Mouse (Mus musculus) heart, adult 18-20 months (tissue): ENCODE results near the gene Slc48a1. TPM values are rescaled to one million over a fixed set of nuclear protein-coding genes. Genes with fewer than 3 reads are reported as not detected.

ENCODE experiments used
- DNase-seq, 2 experiments: peaks; one replicate each; pipeline ENCODE4 v3.0.0; 2021 to 2022; ENCODE audit warnings: mixed read lengths in 1 of 2
- total RNA-seq, 2 experiments: library from RNA; stranded (reverse); gene quantifications; 2 replicates each; pipeline ENCODE4 v1.2.3; 2021

Slc48a1 gene
- total RNA-seq, 2 experiments from 2014 or later: 57.9 to 69.7 TPM

DNA sequence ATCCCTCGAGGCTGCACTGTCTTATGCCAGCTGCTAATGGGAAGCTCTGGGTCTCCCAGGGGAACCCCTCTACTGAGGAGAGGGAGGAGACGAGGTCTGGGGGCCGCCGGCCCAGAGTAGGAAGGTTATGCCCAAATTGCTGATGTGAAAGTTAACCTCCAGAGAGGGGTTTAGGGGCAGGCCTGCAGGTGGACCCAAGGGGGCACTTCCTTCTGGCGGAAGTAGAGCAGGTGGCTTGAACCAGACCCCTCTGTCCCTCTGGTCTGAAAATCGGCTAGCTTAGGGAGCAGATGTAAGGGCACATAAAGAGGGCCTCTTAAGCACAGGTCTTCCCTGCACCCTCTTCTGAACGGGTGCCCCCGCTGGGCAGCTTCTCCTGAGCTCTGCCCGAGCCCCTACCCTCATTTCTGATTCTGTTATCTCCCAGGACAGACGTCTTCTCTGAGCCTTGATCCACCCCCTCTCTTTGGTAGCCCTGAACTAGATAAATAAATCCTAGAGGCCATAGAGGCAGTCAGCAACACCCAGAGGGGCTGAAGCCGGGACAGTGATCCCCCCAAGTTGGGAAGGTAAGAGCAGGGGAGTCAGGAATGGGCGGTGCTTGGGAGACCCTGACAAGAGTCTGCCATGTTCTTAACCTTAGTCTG is 47.7 kb downstream of the Slc48a1 start:
- DNase-seq: no peak

DNA sequence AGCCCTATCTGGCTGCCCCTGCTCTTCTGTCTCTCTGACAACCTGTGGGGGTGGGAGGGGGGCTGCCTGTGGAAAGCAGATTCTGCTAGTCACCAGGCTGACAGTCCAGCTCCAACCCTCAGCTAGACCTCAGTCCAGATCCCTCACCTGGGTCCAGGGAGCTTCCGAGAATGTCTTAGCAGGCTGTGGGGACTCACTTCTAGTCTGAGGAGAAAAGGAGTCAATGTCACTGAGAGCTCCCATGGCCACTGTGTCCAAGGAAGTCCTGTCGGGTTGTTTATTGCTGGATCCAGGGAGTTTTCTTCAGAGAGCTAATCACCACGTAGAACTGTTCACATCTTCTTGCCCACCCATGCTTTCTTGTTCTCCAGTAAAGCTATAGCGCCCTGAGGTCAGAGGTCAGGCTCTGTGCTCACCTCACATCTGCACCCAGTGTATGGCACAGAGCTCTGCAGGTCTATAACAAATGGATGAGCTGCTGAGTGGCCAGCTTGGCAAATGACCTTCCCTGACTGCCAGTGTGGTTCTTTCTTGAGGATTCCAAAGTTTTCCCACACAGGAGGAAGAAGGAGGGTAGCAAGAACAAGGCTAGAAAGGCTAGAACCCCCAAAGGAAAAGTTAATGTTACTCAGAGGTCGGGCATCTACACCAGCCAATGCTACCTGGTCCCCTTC is 48.4 kb downstream of the Slc48a1 start:
- no peak for DNase-seq

DNA sequence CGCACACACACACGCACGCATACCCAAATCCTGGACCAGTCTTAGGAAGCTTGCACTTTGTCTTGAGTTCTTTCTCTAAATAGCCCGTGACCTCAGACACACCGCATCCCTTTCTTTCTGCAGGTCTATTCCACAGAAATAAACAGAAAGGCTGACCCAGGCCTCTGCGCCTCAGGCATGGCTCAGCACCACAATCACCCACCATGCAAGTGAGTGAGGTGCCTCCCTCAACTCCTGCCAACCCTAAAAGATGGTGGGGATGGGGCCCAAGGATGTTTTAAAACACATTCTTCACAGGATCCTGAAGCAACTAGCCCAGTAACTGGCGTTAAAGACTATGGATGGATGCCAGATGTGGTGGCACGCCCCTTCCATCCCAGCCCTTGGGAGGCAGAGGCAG is 49.1 kb downstream of the Slc48a1 start:
- no peak for DNase-seq

DNA sequence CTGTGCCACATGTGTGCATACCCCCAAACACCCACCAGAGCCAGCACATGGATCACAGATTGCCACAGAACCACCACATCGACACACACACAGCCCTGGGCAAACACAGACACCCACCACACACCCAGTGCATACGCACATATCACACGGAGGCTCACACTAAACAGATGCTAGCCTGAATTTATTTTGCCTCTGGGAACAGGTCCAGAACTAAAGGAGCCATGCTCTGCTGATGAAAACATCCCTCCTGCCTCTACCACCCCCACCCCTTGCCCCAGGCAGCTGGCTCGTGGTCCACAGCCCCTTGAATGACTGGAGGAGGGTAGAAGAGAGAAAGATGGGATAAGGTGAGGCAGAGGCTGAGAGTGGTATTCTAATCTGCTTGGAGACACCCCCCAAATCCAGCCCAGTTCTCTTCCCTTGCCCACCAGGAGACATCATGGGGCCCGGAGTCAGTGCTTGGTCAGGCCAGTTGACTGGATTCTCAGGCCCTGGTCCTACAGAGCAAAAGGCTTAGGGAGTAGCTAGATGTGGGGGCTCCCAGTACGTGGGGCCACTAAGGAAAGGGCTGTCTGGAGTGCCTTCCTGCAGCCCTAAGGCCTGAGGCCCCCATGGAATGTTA is 50.0 kb downstream of the Slc48a1 start:
- DNase-seq: no peak

GRCm38 (mm10) chr15:97828901-97829338 is 50.6 kb downstream of the Slc48a1 start:
- DNase-seq: peak; percentile 58 to 65

DNA sequence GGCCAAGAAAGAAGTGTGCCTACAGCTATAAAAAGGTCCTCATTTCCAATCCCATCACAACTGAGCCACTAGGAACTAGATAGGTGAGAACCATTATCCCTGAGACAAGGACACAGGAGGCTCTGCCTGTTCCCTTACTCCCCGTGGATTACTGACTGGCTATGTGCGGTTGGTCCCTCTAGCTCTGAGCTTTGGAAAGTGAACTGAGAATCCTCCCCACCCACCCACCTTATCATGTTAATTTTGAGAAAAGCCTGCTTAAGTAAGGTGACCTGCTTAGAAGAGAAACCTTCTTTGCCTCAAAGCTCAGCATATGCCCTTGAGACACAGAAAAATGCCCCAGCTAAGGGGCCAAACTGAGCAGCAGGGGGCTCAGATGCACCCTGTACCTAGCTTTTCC is 51.1 kb downstream of the Slc48a1 start:
- DNase-seq: no peak

DNA sequence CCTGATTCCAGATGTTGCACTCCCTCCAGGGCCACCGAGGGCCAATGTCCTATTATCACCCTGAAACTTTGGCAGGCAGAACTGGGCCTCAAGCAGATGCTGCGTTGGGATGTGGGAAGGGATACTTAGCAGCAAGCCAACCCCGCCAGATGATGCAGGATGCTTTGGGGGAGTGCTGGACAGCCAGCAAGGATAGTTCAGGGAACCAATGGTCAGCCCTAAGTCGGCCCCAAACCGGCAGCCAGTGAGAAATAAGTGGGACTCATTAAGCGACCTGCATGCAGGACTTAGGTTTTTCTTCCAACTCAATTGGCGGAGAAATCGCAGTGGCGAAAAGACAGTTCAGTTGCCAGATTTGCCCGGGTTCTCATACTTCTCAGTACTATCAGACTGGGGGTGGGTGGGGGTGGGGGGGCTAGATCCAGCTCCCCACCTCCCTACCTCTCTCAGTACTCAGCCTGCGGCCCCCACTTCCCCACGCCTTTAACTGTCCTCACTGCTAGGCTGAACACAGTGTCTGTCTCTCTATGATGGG is 52.0 kb downstream of the Slc48a1 start:
- peak; percentile 66 to 68 for DNase-seq

- DNase-seq: peak; percentile 66 to 76
Measured at GRCm38 (mm10) chr15:97830788-97831241, 52.5 kb downstream of the Slc48a1 start.

- peak; percentile 80 to 86 for DNase-seq
Measured at GRCm38 (mm10) chr15:97831242-97831986, 53.1 kb downstream of the Slc48a1 start.

GRCm38 (mm10) chr15:97831987-97832640 is 53.8 kb downstream of the Slc48a1 start:
- peak; percentile 65 to 79 for DNase-seq

- no peak for DNase-seq
Measured at GRCm38 (mm10) chr15:97832764-97833479, 54.6 kb downstream of the Slc48a1 start.

DNA sequence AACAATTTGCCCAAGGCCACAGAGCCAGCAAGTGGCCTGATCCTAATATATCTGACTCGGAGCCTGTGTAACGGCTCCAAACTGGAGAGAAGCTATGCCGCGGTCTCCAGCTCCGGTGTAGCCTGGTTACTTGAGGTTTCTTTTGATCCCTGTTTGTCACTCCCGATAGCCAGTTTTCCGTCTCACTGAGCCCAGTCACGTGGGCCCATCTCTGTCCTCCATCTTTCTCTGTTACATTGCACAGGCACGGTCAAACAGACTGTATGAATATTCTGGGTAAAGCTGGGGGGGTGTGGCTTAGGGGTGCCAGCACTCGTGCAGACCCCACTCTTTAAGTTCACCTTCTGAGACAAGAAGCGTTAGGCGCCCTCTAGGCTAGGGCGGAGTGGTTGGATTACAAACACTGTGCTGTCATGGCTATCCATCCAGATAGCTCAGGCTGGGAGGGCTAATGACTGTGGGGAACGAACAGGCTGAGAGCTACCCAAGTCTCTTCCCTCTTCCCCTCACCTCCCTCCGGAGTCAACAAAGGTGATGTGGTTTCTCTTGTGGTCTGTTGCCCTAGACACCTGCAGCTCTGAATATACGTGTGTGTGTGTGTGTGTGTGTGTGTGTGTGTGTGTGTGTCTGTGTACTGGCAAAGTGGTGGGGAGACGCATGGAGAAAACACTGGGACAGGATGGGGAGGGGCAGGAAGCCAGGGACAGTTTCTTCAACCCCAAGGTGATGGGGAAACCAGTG is 58.0 kb downstream of the Slc48a1 start:
- DNase-seq: no peak

- no peak for DNase-seq
Measured at GRCm38 (mm10) chr15:97836894-97837247, 58.6 kb downstream of the Slc48a1 start.

- DNase-seq: peak; percentile 60 to 72
Measured at GRCm38 (mm10) chr15:97837491-97838061, 59.3 kb downstream of the Slc48a1 start.

- peak; percentile 61 to 63 for DNase-seq
Measured at GRCm38 (mm10) chr15:97838395-97838794, 60.1 kb downstream of the Slc48a1 start.

GRCm38 (mm10) chr15:97839012-97839411 is 60.7 kb downstream of the Slc48a1 start:
- DNase-seq: no peak

DNA sequence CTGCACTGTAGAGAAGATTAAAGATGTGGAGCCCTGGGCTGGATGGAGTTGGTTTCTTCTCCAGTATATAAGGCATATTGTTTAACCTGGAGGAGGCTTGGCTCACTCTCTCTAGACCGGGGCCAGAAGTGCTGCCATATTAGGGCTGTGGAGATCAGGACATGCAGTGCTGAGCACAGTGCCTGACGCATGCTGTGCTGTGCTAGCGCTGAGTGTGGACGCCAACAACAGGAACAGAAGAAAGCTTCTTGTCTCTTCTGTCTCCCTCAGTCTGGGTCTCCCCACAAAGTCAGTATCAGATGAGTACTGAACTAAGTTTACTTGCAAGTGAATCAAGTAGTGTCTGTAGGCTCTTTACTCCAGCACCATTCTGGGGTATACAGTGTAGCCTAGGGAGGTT is 61.2 kb downstream of the Slc48a1 start:
- DNase-seq: no peak

- peak; percentile 88 to 93 for DNase-seq
Measured at GRCm38 (mm10) chr15:97839991-97840455, 61.7 kb downstream of the Slc48a1 start.

GRCm38 (mm10) chr15:97840781-97841180 is 62.5 kb downstream of the Slc48a1 start:
- DNase-seq: peak in 1 of 2 experiments; percentile 38

DNA sequence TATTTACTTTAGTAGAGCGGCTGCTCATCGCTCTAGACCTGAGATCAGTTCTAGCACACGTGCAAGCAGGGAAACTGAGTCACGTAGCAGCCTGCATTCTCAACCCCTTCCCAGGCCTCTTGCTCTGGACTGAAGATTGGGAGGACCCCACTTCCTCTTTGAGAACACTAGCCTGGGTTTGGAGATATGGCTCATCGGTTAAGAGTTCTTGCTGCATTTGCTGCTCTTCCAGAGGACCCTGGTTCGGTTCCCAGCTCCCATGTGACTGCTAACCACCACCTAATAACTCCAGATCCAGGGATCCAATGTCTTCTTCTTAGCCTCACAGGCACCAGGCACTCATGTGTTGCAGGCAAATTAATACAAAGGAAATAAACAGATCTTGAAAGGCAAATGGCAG is 63.1 kb downstream of the Slc48a1 start:
- no peak for DNase-seq
